Mouse (Mus musculus): ENCODE measurements around the gene Palm. TPM values are rescaled to one million over a fixed set of nuclear protein-coding genes. Genes with fewer than 3 reads are reported as not detected.
A peak's percentile ranks its signal among the peaks of the same experiment; 100 is the strongest.

Gene Palm
- polyA plus RNA-seq, 1 experiment from 2014 or later = 67.1 TPM

- no peak overlapping the region for H3K4me2 ChIP-seq
- no peak overlapping the region; the same call in 1 of the 2 replicates for H3K9ac ChIP-seq
- no peaks in the 10 kb centered on the region for H3K36me3 ChIP-seq
- WGBS = 77% methylated on average over 8 of the region's 8 CpGs
- peaks cover 38% of the 10 kb centered on the region for H3K4me1 ChIP-seq
- H3K4me3 ChIP-seq = no peak overlapping the region
- ATAC-seq (ENCODE audit: extremely low read depth, insufficient number of reproducible peaks, low FRiP score, low TSS enrichment) = no peak
- no peaks in the 10 kb centered on the region for H3K27me3 ChIP-seq (replicated peaks)
- H3K27ac ChIP-seq (replicated peaks) = 0 out of 2 replicates have a peak overlapping the region, but pooled peaks have one; percentile 20
- H3K9me3 ChIP-seq = no peaks in the 10 kb centered on the region
These were observed 56.7 kb downstream of the Palm start for GRCm38 (mm10) chr10:79849941-79850628.

GRCm38 (mm10) chr10:79851653-79852052, 58.3 kb downstream of the Palm start:
- 77% methylated on average over 3 of the region's 3 CpGs for WGBS
- H3K9ac ChIP-seq = peak overlapping the region; percentile 91
- H3K9me3 ChIP-seq = no peaks in the 10 kb centered on the region
- peak overlapping the region; percentile 100 for H3K27ac ChIP-seq (replicated peaks)
- peak overlapping the region; percentile 93 for H3K4me2 ChIP-seq
- peaks cover 45% of the 10 kb centered on the region for H3K4me1 ChIP-seq
- H3K36me3 ChIP-seq = peaks cover 5% of the 10 kb centered on the region
- H3K4me3 ChIP-seq = no peak overlapping the region
- ATAC-seq (ENCODE audit: extremely low read depth, insufficient number of reproducible peaks, low FRiP score, low TSS enrichment) = no peak
- no peaks in the 10 kb centered on the region for H3K27me3 ChIP-seq (replicated peaks)

- Histone ChIP-seq H3K27ac (replicated peaks) (peak overlapping the region; percentile 100), H3K9me3 (no peaks in the 10 kb centered on the region), H3K4me1 (peaks cover 49% of the 10 kb centered on the region), H3K27me3 (replicated peaks) (no peaks in the 10 kb centered on the region), H3K36me3 (peaks cover 11% of the 10 kb centered on the region), H3K4me3 (peak overlapping the region; percentile 83), H3K9ac (peak overlapping the region; percentile 91), H3K4me2 (peak overlapping the region; percentile 93)
- WGBS = 44% methylated on average over 9 of the region's 9 CpGs
- ATAC-seq (ENCODE audit: extremely low read depth, insufficient number of reproducible peaks, low FRiP score, low TSS enrichment) = no peak
These were observed 58.9 kb downstream of the Palm start for GRCm38 (mm10) chr10:79852107-79852789.

- WGBS = 24% methylated on average over 8 of the region's 8 CpGs
- H3K36me3 ChIP-seq = peaks cover 17% of the 10 kb centered on the region
- ATAC-seq (ENCODE audit: extremely low read depth, insufficient number of reproducible peaks, low FRiP score, low TSS enrichment) = no peak
These were observed 59.5 kb downstream of the Palm start for GRCm38 (mm10) chr10:79852827-79853226.

GRCm38 (mm10) chr10:79853392-79853791, 60.0 kb downstream of the Palm start:
- H3K9me3 ChIP-seq = no peaks in the 10 kb centered on the region
- H3K36me3 ChIP-seq = peaks cover 22% of the 10 kb centered on the region
- WGBS = under 1% methylated on average over 15 of the region's 15 CpGs
- H3K4me3 ChIP-seq = peak overlapping the region; percentile 83
- H3K27me3 ChIP-seq (replicated peaks) = no peaks in the 10 kb centered on the region
- peak; percentile 20 for ATAC-seq (ENCODE audit: extremely low read depth, insufficient number of reproducible peaks, low FRiP score, low TSS enrichment)
- peak overlapping the region; percentile 93 for H3K4me2 ChIP-seq
- H3K27ac ChIP-seq (replicated peaks) = peak overlapping the region; percentile 100
- peak overlapping the region; percentile 91 for H3K9ac ChIP-seq
- peaks cover 60% of the 10 kb centered on the region for H3K4me1 ChIP-seq

More at GRCm38 (mm10) chr10:79852827-79853226, 59.5 kb downstream of the Palm start:
- Histone ChIP-seq H3K4me3 (peak overlapping the region; percentile 83), H3K9ac (peak overlapping the region; percentile 91), H3K4me2 (peak overlapping the region; percentile 93), H3K9me3 (no peaks in the 10 kb centered on the region), H3K27ac (replicated peaks) (peak overlapping the region; percentile 100), H3K27me3 (replicated peaks) (no peaks in the 10 kb centered on the region), H3K4me1 (peaks cover 54% of the 10 kb centered on the region)

GRCm38 (mm10) chr10:79853860-79854795, 60.8 kb downstream of the Palm start, which contains the start of gene Ptbp1:
Gene Ptbp1, plus strand, starts transcription at chr10:79854427.
- Histone ChIP-seq H3K9me3 (no peaks in the 10 kb centered on the region), H3K9ac (peak within 1 kb of the TSS; percentile 93), H3K4me2 (peak within 1 kb of the TSS; percentile 99), H3K27me3 (replicated peaks) (no peaks in the 10 kb centered on the region), H3K27ac (replicated peaks) (peak within 1 kb of the TSS; percentile 100), H3K4me3 (peak within 1 kb of the TSS; percentile 83), H3K4me1 (peaks cover 67% of the 10 kb centered on the region), H3K36me3 (peaks cover 29% of the 10 kb centered on the region)
- peak; percentile 88 for ATAC-seq (ENCODE audit: extremely low read depth, insufficient number of reproducible peaks, low FRiP score, low TSS enrichment)
- WGBS = under 1% methylated on average over 75 of the region's 75 CpGs

- H3K27me3 ChIP-seq (replicated peaks) = no peaks in the 10 kb centered on the region
- H3K27ac ChIP-seq (replicated peaks) = peak overlapping the region; percentile 100
- peak overlapping the region; percentile 83 for H3K4me3 ChIP-seq
- under 1% methylated on average over 83 of the region's 83 CpGs for WGBS
- ATAC-seq (ENCODE audit: extremely low read depth, insufficient number of reproducible peaks, low FRiP score, low TSS enrichment) = peak; percentile 21; the same call in 1 of the 2 replicates
- peaks cover 74% of the 10 kb centered on the region for H3K4me1 ChIP-seq
- peak overlapping the region; percentile 93 for H3K9ac ChIP-seq
- peaks cover 38% of the 10 kb centered on the region for H3K36me3 ChIP-seq
- no peaks in the 10 kb centered on the region for H3K9me3 ChIP-seq
- peak overlapping the region; percentile 99 for H3K4me2 ChIP-seq
These were observed 61.6 kb downstream of the Palm start for GRCm38 (mm10) chr10:79854801-79855541.

GRCm38 (mm10) chr10:79855558-79856184, 62.3 kb downstream of the Palm start:
- H3K9ac ChIP-seq = peak overlapping the region; percentile 93
- H3K4me2 ChIP-seq = peak overlapping the region; percentile 99
- peak overlapping the region; percentile 83 for H3K4me3 ChIP-seq
- H3K4me1 ChIP-seq = peaks cover 76% of the 10 kb centered on the region
- WGBS = 2% methylated on average over 10 of the region's 10 CpGs
- no peaks in the 10 kb centered on the region for H3K9me3 ChIP-seq
- H3K36me3 ChIP-seq = peaks cover 45% of the 10 kb centered on the region
- no peak for ATAC-seq (ENCODE audit: extremely low read depth, insufficient number of reproducible peaks, low FRiP score, low TSS enrichment)
- no peaks in the 10 kb centered on the region for H3K27me3 ChIP-seq (replicated peaks)
- H3K27ac ChIP-seq (replicated peaks) = peak overlapping the region; percentile 100

- H3K4me1 ChIP-seq = peaks cover 71% of the 10 kb centered on the region
- no peaks in the 10 kb centered on the region for H3K27me3 ChIP-seq (replicated peaks)
- H3K36me3 ChIP-seq = peaks cover 51% of the 10 kb centered on the region
- H3K4me3 ChIP-seq = peak overlapping the region; percentile 83
- H3K9me3 ChIP-seq = no peaks in the 10 kb centered on the region
- peak overlapping the region; percentile 100 for H3K27ac ChIP-seq (replicated peaks)
- no peak for ATAC-seq (ENCODE audit: extremely low read depth, insufficient number of reproducible peaks, low FRiP score, low TSS enrichment)
- H3K4me2 ChIP-seq = peak overlapping the region; percentile 99
- WGBS = 26% methylated on average over 6 of the region's 6 CpGs
- H3K9ac ChIP-seq = peak overlapping the region; percentile 93
These were observed 62.9 kb downstream of the Palm start for GRCm38 (mm10) chr10:79856280-79856679.
